7 mouse cellular contexts compared by ENCODE assay signal in genomic region chr12:55398240-55399127, GRCm38 (mm10). TPM values are rescaled to one million over a fixed set of nuclear protein-coding genes. Genes with fewer than 3 reads are reported as not detected.
A peak's percentile ranks its signal among the peaks of the same experiment; 100 is the strongest.
DNase-seq lines count a peak whose midpoint lies in the region; ATAC-seq and TF ChIP-seq lines count a peak whose summit lies in the region.

No protein-coding gene starts in this region.

- H3K36me3 ChIP-seq in intestine, postnatal 0 days (ENCODE audit: control insufficient read depth, insufficient read depth): 0 out of 2 replicates have a peak, but pooled peaks cover under 1% of the 10 kb centered on the region
- peaks cover 10% of the 10 kb centered on the region; the same call in 1 of the 2 replicates for H3K36me3 ChIP-seq in midbrain, embryonic 12.5 days
- peaks cover 2% of the 10 kb centered on the region for H3K36me3 ChIP-seq in small intestine, adult 2 months (ENCODE audit: control insufficient read depth, insufficient read depth, low read length)

- intact Hi-C loops in left cerebral cortex, postnatal 4 days (cut with DNase I): loop anchor here (5.0 to 10.0 kb wide), 2 partner anchors 84 to 94 kb away; partner anchors contain the start of gene Nfkbia

- H3K27ac ChIP-seq in intestine, postnatal 0 days (ENCODE audit: low read depth, low read length): peak overlapping the region; percentile 94
- H3K27ac ChIP-seq in midbrain, embryonic 12.5 days (replicated peaks): peak overlapping the region; percentile 91
- H3K27ac ChIP-seq in small intestine, adult 2 months (ENCODE audit: insufficient read depth, low read depth, low read length): peak overlapping the region; percentile 96

- H3K27me3 ChIP-seq in intestine, postnatal 0 days (replicated peaks; ENCODE audit: control insufficient read depth, insufficient read depth, low read length): no peaks in the 10 kb centered on the region
- no peaks in the 10 kb centered on the region for H3K27me3 ChIP-seq in midbrain, embryonic 12.5 days
- no peaks in the 10 kb centered on the region for H3K27me3 ChIP-seq in small intestine, adult 2 months (ENCODE audit: control insufficient read depth, insufficient read depth, low read length)

- peak overlapping the region; percentile 77 for H3K4me2 ChIP-seq in intestine, postnatal 0 days (replicated peaks; ENCODE audit: low read depth)
- H3K4me2 ChIP-seq in midbrain, embryonic 12.5 days (replicated peaks): peak overlapping the region; percentile 96

- TF ChIP-seq POLR2A in small intestine, adult 2 months (IDR thresholded peaks at IDR 0.05; ENCODE audit: low read depth, low read length): peak; percentile 98

- peaks cover 8% of the 10 kb centered on the region for H3K4me1 ChIP-seq in intestine, postnatal 0 days (replicated peaks; ENCODE audit: control insufficient read depth, insufficient read depth, low read length)
- peaks cover 13% of the 10 kb centered on the region for H3K4me1 ChIP-seq in midbrain, embryonic 12.5 days
- H3K4me1 ChIP-seq in small intestine, adult 2 months (ENCODE audit: control insufficient read depth, insufficient read depth, insufficient read length, low read length): peaks cover 11% of the 10 kb centered on the region; the same call in 1 of the 2 replicates

- DNase-seq in adrenal gland, adult 8-10 months: peak; percentile 90
- DNase-seq in embryo, embryonic 9.5 days (ENCODE audit: extremely low spot score): peak; percentile 92
- DNase-seq in gonadal fat pad, adult 2 months (ENCODE audit: low read depth): peak; percentile 47
- peak; percentile 92 for DNase-seq in left cerebral cortex, postnatal 4 days

- peak overlapping the region; percentile 90 for H3K9ac ChIP-seq in intestine, postnatal 0 days (ENCODE audit: low read depth, low read length)
- peak overlapping the region; percentile 91 for H3K9ac ChIP-seq in midbrain, embryonic 12.5 days (replicated peaks)

- 0 out of 2 replicates have a peak, but pooled peaks have one; percentile 14 for TF ChIP-seq CTCF in intestine, postnatal 0 days (IDR thresholded peaks at IDR 0.05; ENCODE audit: low read depth)
- no peak; the same call in 1 of the 2 replicates for TF ChIP-seq CTCF in small intestine, adult 2 months (IDR thresholded peaks at IDR 0.05; ENCODE audit: extremely low read depth, insufficient read length, insufficient replicate concordance, low read depth, low read length)

- WGBS in intestine, postnatal 0 days: under 1% methylated on average over 51 of the region's 51 CpGs
- WGBS in midbrain, embryonic 12.5 days: 2% methylated on average over 51 of the region's 51 CpGs
- under 1% methylated on average over 51 of the region's 51 CpGs for WGBS in small intestine, adult 2 months

- no peaks in the 10 kb centered on the region for H3K9me3 ChIP-seq in intestine, postnatal 0 days (ENCODE audit: control insufficient read depth)
- no peaks in the 10 kb centered on the region for H3K9me3 ChIP-seq in midbrain, embryonic 12.5 days

- peak; percentile 99 for ATAC-seq in intestine, postnatal 0 days
- peak; percentile 99 for ATAC-seq in midbrain, embryonic 12.5 days (ENCODE audit: low FRiP score, low read depth)

- peak overlapping the region; percentile 96 for H3K4me3 ChIP-seq in intestine, postnatal 0 days (ENCODE audit: low read depth, low read length)
- peak overlapping the region; percentile 98 for H3K4me3 ChIP-seq in midbrain, embryonic 12.5 days
- peak overlapping the region; percentile 91 for H3K4me3 ChIP-seq in small intestine, adult 2 months (ENCODE audit: low read depth, low read length)

RNA-seq across cellular contexts. Expression of gene Psma6, which starts 14.5 kb away (rescaled TPM):
- 100 to 1,000 TPM; 196 to 232 (median 214) TPM for total RNA-seq in adrenal gland, adult 8-10 months (2022)
- polyA plus RNA-seq in gonadal fat pad, adult 2 months (2012; rRNA removed): 70.7 and 88.6 TPM in 2 replicates
- 279 and 292 TPM in 2 replicates for polyA plus RNA-seq in intestine, postnatal 0 days (2015; fragmentation: Nextera tagmentation; extraction: Ambion mirVana)
- 100 to 1,000 TPM; 173 to 183 TPM for total RNA-seq in left cerebral cortex, postnatal 4 days (2021)
- 426 and 434 TPM in 2 replicates for polyA plus RNA-seq in midbrain, embryonic 12.5 days (2016; fragmentation: Nextera tagmentation; extraction: Ambion mirVana)
- 13.8 and 17.3 TPM in 2 replicates for polyA plus RNA-seq in small intestine, adult 2 months (2012; rRNA removed)

Comparison
In these comparisons a context has a peak if more than half of its experiments do, and no peak if none do; other contexts are left out.
1. Peak in every context shown above with its lines: DNase-seq, ATAC-seq, H3K4me3 ChIP-seq and H3K27ac ChIP-seq.